Mouse (Mus musculus): Measurements from ENCODE around the gene Higd1b.

GRCm38 (mm10) chr11:102820432-102820831 is 15.2 kb upstream of the Higd1b start:
- no peak for TF ChIP-seq POLR2A (IDR thresholded peaks at IDR 0.05; ENCODE audit: insufficient read depth, low read depth, low read length)
- no peak for TF ChIP-seq CTCF (IDR thresholded peaks at IDR 0.05; ENCODE audit: insufficient read depth, low read depth, low read length)

Data from olfactory bulb, adult 2 months (tissue).